Mouse (Mus musculus) stomach, embryonic 15.5 days (tissue): ENCODE results near the gene Fnip2. TPM values are rescaled to one million over a fixed set of nuclear protein-coding genes. Genes with fewer than 3 reads are reported as not detected.

Experiments
- ATAC-seq: fragments of 200-750 bp; cut with Nextera tagmentation; 2 replicates; pipeline ENCODE4 v1.8.0; 2017; ENCODE audit warnings: low read depth, moderate number of reproducible peaks, moderate TSS enrichment; ENCODE audit not compliant: insufficient read depth, low FRiP score
- H3K27ac ChIP-seq: fragments of 300-500 bp; sonication (generic); 2 replicates; pipeline ENCODE4 v1.5.1; 2015; ENCODE audit warnings: mild to moderate bottlenecking, inconsistent platforms
- H3K27me3 ChIP-seq: fragments of 300-500 bp; sonication (generic); replicated peaks from 2 replicates; pipeline ENCODE4 v1.6.1; 2015; ENCODE audit warnings: inconsistent platforms
- H3K36me3 ChIP-seq: fragments of 300-500 bp; sonication (generic); 2 replicates; pipeline ENCODE4 v1.6.1; 2015; ENCODE audit warnings: inconsistent platforms
- H3K4me1 ChIP-seq: fragments of 300-500 bp; sonication (generic); 2 replicates; pipeline ENCODE4 v1.6.1; 2015; ENCODE audit warnings: inconsistent platforms
- H3K4me2 ChIP-seq: fragments of 300-500 bp; sonication (generic); 2 replicates; pipeline ENCODE4 v1.6.1; 2015; ENCODE audit warnings: mild to moderate bottlenecking, inconsistent platforms
- H3K4me3 ChIP-seq: fragments of 300-500 bp; sonication (generic); replicated peaks from 2 replicates; pipeline ENCODE4 v1.5.1; 2015; ENCODE audit warnings: inconsistent platforms
- H3K9ac ChIP-seq: fragments of 300-500 bp; sonication (generic); 2 replicates; pipeline ENCODE4 v1.6.1; 2015; ENCODE audit warnings: inconsistent platforms
- H3K9me3 ChIP-seq: fragments of 300-500 bp; sonication (generic); 2 replicates; pipeline ENCODE4 v1.6.1; 2016; ENCODE audit warnings: inconsistent platforms
- WGBS: fragments of 180-500 bp; shearing (Covaris S2); methylation state at CpG from one replicate; pipeline ENCODE4 v1.1.7; 2015; 5-methylcytosine and 5-hydroxymethylcytosine counted together
- polyA plus RNA-seq: library from polyadenylated mRNA; unstranded; fragments of >200 nt; fragmentation: Nextera tagmentation; extraction: Ambion mirVana; gene quantifications from 2 replicates; pipeline ENCODE4 v1.2.1, GENCODE M21; 2015

The Fnip2 gene
- 5.4 and 5.8 TPM in 2 replicates for polyA plus RNA-seq

- Histone ChIP-seq H3K9me3 (no peaks in the 10 kb centered on the region), H3K4me3 (peak within 1 kb of the TSS; percentile 83), H3K27me3 (no peaks in the 10 kb centered on the region), H3K27ac (peak within 1 kb of the TSS; percentile 80), H3K4me2 (peak within 1 kb of the TSS; percentile 81), H3K9ac (peak within 1 kb of the TSS; percentile 76), H3K4me1 (peaks cover 6% of the 10 kb centered on the region; the same call in 1 of the 2 replicates), H3K36me3 (no peaks in the 10 kb centered on the region)
- WGBS: under 1% methylated on average over 51 of the region's 55 CpGs
- peak; percentile 96 for ATAC-seq
Measured at GRCm38 (mm10) chr3:79567703-79568362, at the start of gene Fnip2. Gene Fnip2 (minus strand): TSS chr3:79567796.

GRCm38 (mm10) chr3:79609886-79610285 is 42.3 kb upstream of the Fnip2 start:
- Histone ChIP-seq H3K9me3 (no peaks in the 10 kb centered on the region), H3K27me3 (no peaks in the 10 kb centered on the region), H3K27ac (no peak overlapping the region), H3K36me3 (peaks cover 10% of the 10 kb centered on the region), H3K4me2 (no peak overlapping the region), H3K4me3 (no peak overlapping the region), H3K4me1 (no peaks in the 10 kb centered on the region), H3K9ac (no peak overlapping the region)
- no peak for ATAC-seq
- WGBS: 90% methylated on average over 2 of the region's 2 CpGs

GRCm38 (mm10) chr3:79595468-79595867 is 27.9 kb upstream of the Fnip2 start:
- H3K27me3 ChIP-seq: no peaks in the 10 kb centered on the region
- peaks cover 21% of the 10 kb centered on the region for H3K36me3 ChIP-seq
- 0 out of 2 replicates have a peak, but pooled peaks cover 2% of the 10 kb centered on the region for H3K4me1 ChIP-seq
- H3K9ac ChIP-seq: no peak overlapping the region
- WGBS: 89% methylated on average over 7 of the region's 7 CpGs
- no peaks in the 10 kb centered on the region for H3K9me3 ChIP-seq
- H3K4me2 ChIP-seq: no peak overlapping the region
- no peak overlapping the region for H3K27ac ChIP-seq
- no peak overlapping the region for H3K4me3 ChIP-seq
- ATAC-seq: no peak

- Histone ChIP-seq H3K4me2 (peak overlapping the region; percentile 67), H3K9me3 (no peaks in the 10 kb centered on the region), H3K4me1 (0 out of 2 replicates have a peak, but pooled peaks cover 2% of the 10 kb centered on the region), H3K9ac (peak overlapping the region; percentile 84), H3K27ac (peak overlapping the region; percentile 88), H3K36me3 (peaks cover 9% of the 10 kb centered on the region; the same call in 1 of the 2 replicates), H3K4me3 (peak overlapping the region; percentile 91), H3K27me3 (no peaks in the 10 kb centered on the region)
- WGBS: 4% methylated on average over 15 of the region's 15 CpGs
- ATAC-seq: no peak
Measured at GRCm38 (mm10) chr3:79591793-79592471, 24.3 kb upstream of the Fnip2 start.

- Histone ChIP-seq H3K9ac (peak within 1 kb of the TSS; percentile 84), H3K27me3 (no peaks in the 10 kb centered on the region), H3K4me3 (peak within 1 kb of the TSS; percentile 91), H3K9me3 (no peaks in the 10 kb centered on the region), H3K27ac (peak within 1 kb of the TSS; percentile 88), H3K4me1 (0 out of 2 replicates have a peak, but pooled peaks cover 2% of the 10 kb centered on the region), H3K4me2 (peak within 1 kb of the TSS; percentile 67), H3K36me3 (0 out of 2 replicates have a peak, but pooled peaks cover 5% of the 10 kb centered on the region)
- peak; percentile 84 for ATAC-seq
- WGBS: 3% methylated on average over 63 of the region's 63 CpGs
Measured at GRCm38 (mm10) chr3:79590863-79591792, 23.5 kb upstream of the Fnip2 start, which contains the start of gene Ppid. Gene Ppid (plus strand): TSS chr3:79591342.

GRCm38 (mm10) chr3:79589671-79590070 is 22.1 kb upstream of the Fnip2 start:
- Histone ChIP-seq H3K36me3 (no peaks in the 10 kb centered on the region), H3K27me3 (no peaks in the 10 kb centered on the region), H3K27ac (no peak overlapping the region), H3K9me3 (no peaks in the 10 kb centered on the region), H3K4me2 (no peak overlapping the region), H3K4me3 (no peak overlapping the region), H3K4me1 (0 out of 2 replicates have a peak, but pooled peaks cover 2% of the 10 kb centered on the region), H3K9ac (no peak overlapping the region)
- 58% methylated on average over 2 of the region's 2 CpGs for WGBS
- ATAC-seq: no peak

- Histone ChIP-seq H3K4me2 (no peak overlapping the region), H3K27ac (no peak overlapping the region), H3K4me3 (no peak overlapping the region), H3K9ac (no peak overlapping the region), H3K4me1 (no peaks in the 10 kb centered on the region), H3K9me3 (no peaks in the 10 kb centered on the region), H3K27me3 (no peaks in the 10 kb centered on the region), H3K36me3 (no peaks in the 10 kb centered on the region)
- 4% methylated on average over 6 of the region's 6 CpGs for WGBS
- peak; percentile 77 for ATAC-seq
Measured at GRCm38 (mm10) chr3:79586804-79587203, 19.2 kb upstream of the Fnip2 start.

- H3K9ac ChIP-seq: no peak overlapping the region
- H3K4me2 ChIP-seq: no peak overlapping the region
- peak; percentile 78; the same call in 1 of the 2 replicates for ATAC-seq
- no peak overlapping the region for H3K27ac ChIP-seq
- no peaks in the 10 kb centered on the region for H3K9me3 ChIP-seq
- H3K4me3 ChIP-seq: no peak overlapping the region
- no peaks in the 10 kb centered on the region for H3K27me3 ChIP-seq
- no peaks in the 10 kb centered on the region for H3K36me3 ChIP-seq
- 54% methylated on average over 5 of the region's 5 CpGs for WGBS
- H3K4me1 ChIP-seq: 0 out of 2 replicates have a peak, but pooled peaks cover 7% of the 10 kb centered on the region
Measured at GRCm38 (mm10) chr3:79579891-79580575, 12.4 kb upstream of the Fnip2 start.

- H3K9ac ChIP-seq: no peak overlapping the region
- 71% methylated on average over 6 of the region's 6 CpGs for WGBS
Measured at GRCm38 (mm10) chr3:79578164-79578563, 10.6 kb upstream of the Fnip2 start.

GRCm38 (mm10) chr3:79577606-79578005 is 10.0 kb upstream of the Fnip2 start:
- Histone ChIP-seq H3K9ac (no peak overlapping the region), H3K9me3 (no peaks in the 10 kb centered on the region), H3K4me1 (0 out of 2 replicates have a peak, but pooled peaks cover 7% of the 10 kb centered on the region), H3K4me3 (no peak overlapping the region), H3K4me2 (no peak overlapping the region), H3K27ac (no peak overlapping the region), H3K36me3 (no peaks in the 10 kb centered on the region), H3K27me3 (no peaks in the 10 kb centered on the region)
- 80% methylated on average over 6 of the region's 6 CpGs for whole genome bisulfite sequencing
- no peak for ATAC-seq

More at GRCm38 (mm10) chr3:79578164-79578563, 10.6 kb upstream of the Fnip2 start:
- no peak for ATAC-seq
- Histone ChIP-seq H3K4me1 (0 out of 2 replicates have a peak, but pooled peaks cover 7% of the 10 kb centered on the region), H3K4me2 (no peak overlapping the region), H3K36me3 (no peaks in the 10 kb centered on the region), H3K27me3 (no peaks in the 10 kb centered on the region), H3K4me3 (no peak overlapping the region), H3K27ac (no peak overlapping the region), H3K9me3 (no peaks in the 10 kb centered on the region)

GRCm38 (mm10) chr3:79576865-79577264 is 9.3 kb upstream of the Fnip2 start:
- Histone ChIP-seq H3K36me3 (no peaks in the 10 kb centered on the region), H3K9me3 (no peaks in the 10 kb centered on the region), H3K4me3 (no peak overlapping the region), H3K27ac (no peak overlapping the region), H3K27me3 (no peaks in the 10 kb centered on the region), H3K9ac (no peak overlapping the region), H3K4me1 (0 out of 2 replicates have a peak, but pooled peaks cover 7% of the 10 kb centered on the region), H3K4me2 (no peak overlapping the region)
- WGBS: 27% methylated on average over 5 of the region's 5 CpGs
- no peak for ATAC-seq
